1 mouse cellular context compared by ENCODE assay signal in genomic region chr14:54875844-54876538, GRCm38 (mm10).
TF ChIP-seq lines count a peak whose summit lies in the region.

No protein-coding gene starts in this region.

TF ChIP-seq in CH12.LX, 34 proteins besides CTCF, POLR2A, EP300 and RAD21:
- TF ChIP-seq RCOR1 (conservative IDR thresholded peaks at IDR 0.05; ENCODE audit: low read depth, low read length) (no peak), NELFE (IDR thresholded peaks at IDR 0.05; ENCODE audit: low read depth, low read length) (no peak), MXI1 (IDR thresholded peaks at IDR 0.05; ENCODE audit: low read depth, low read length) (no peak), HCFC1 (IDR thresholded peaks at IDR 0.05; ENCODE audit: low read depth, low read length) (no peak), MYC (IDR thresholded peaks at IDR 0.05; ENCODE audit: low read depth, low read length) (no peak), ZNF384 (IDR thresholded peaks at IDR 0.05; ENCODE audit: low read depth, low read length) (no peak), MAZ (IDR thresholded peaks at IDR 0.05; ENCODE audit: low read depth, low read length) (no peak), E2F4 (IDR thresholded peaks at IDR 0.05; ENCODE audit: insufficient replicate concordance, low read depth, low read length) (no peak), UBTF (IDR thresholded peaks at IDR 0.05; ENCODE audit: low read depth, low read length) (no peak), POLR2AphosphoS2 (IDR thresholded peaks at IDR 0.05; ENCODE audit: low read depth, low read length) (no peak), ZKSCAN1 (IDR thresholded peaks at IDR 0.05; ENCODE audit: borderline replicate concordance, low read depth, low read length) (no peak), JUND (conservative IDR thresholded peaks at IDR 0.05; ENCODE audit: low read depth, low read length) (no peak), IRF4 (IDR thresholded peaks at IDR 0.05; ENCODE audit: low read depth, low read length) (no peak), ZC3H11A (IDR thresholded peaks at IDR 0.05; ENCODE audit: low read depth, low read length) (no peak), ELF1 (IDR thresholded peaks at IDR 0.05; ENCODE audit: low read depth, low read length) (no peak), MAX (IDR thresholded peaks at IDR 0.05; ENCODE audit: low read length) (no peak), SMC3 (IDR thresholded peaks at IDR 0.05; ENCODE audit: low read depth, low read length) (no peak), BHLHE40 (IDR thresholded peaks at IDR 0.05; ENCODE audit: low read depth, low read length) (no peak), USF1 (IDR thresholded peaks at IDR 0.05; ENCODE audit: low read depth, low read length) (no peak), ZMIZ1 (IDR thresholded peaks at IDR 0.05; ENCODE audit: low read depth, low read length) (no peak)
TF ChIP-seq in CH12.LX: peak in this region for 0.
